Mouse (Mus musculus) forebrain, embryonic 13.5 days (tissue): Measurements from ENCODE around the gene Sec22a. TPM values are rescaled to one million over a fixed set of nuclear protein-coding genes. Genes with fewer than 3 reads are reported as not detected.
A peak's percentile ranks its signal among the peaks of the same experiment; 100 is the strongest.

Experiments
- ATAC-seq: fragments of 200-750 bp; cut with Nextera tagmentation; 2 replicates; pipeline ENCODE4 v1.8.0; 2017
- H3K27ac ChIP-seq: fragments of 300-500 bp; sonication (generic); 2 replicates; pipeline ENCODE4 v1.5.1; 2015; ENCODE audit warnings: inconsistent platforms, mild to moderate bottlenecking, moderate library complexity
- H3K27me3 ChIP-seq: fragments of 300-500 bp; sonication (generic); 2 replicates; pipeline ENCODE4 v1.6.1; 2015; ENCODE audit warnings: mild to moderate bottlenecking, inconsistent platforms
- H3K36me3 ChIP-seq: fragments of 300-500 bp; sonication (generic); 2 replicates; pipeline ENCODE4 v1.6.1; 2015; ENCODE audit warnings: mild to moderate bottlenecking, inconsistent platforms; ENCODE audit not compliant: poor library complexity, severe bottlenecking
- H3K4me1 ChIP-seq: fragments of 300-500 bp; sonication (generic); 2 replicates; pipeline ENCODE4 v1.6.1; 2015; ENCODE audit warnings: inconsistent platforms
- H3K4me2 ChIP-seq: fragments of 300-500 bp; sonication (generic); 2 replicates; pipeline ENCODE4 v1.6.1; 2015; ENCODE audit warnings: inconsistent platforms, mild to moderate bottlenecking, moderate library complexity
- H3K4me3 ChIP-seq: fragments of 300-500 bp; sonication (generic); 2 replicates; pipeline ENCODE4 v1.5.1; 2015; ENCODE audit warnings: mild to moderate bottlenecking, inconsistent platforms
- H3K9ac ChIP-seq: fragments of 300-500 bp; sonication (generic); 2 replicates; pipeline ENCODE4 v1.6.1; 2015; ENCODE audit warnings: mild to moderate bottlenecking, inconsistent platforms
- H3K9me3 ChIP-seq: fragments of 300-500 bp; sonication (generic); replicated peaks from 2 replicates; pipeline ENCODE4 v1.6.1; 2016; ENCODE audit warnings: inconsistent platforms
- WGBS: fragments of 180-500 bp; shearing (Covaris S2); methylation state at CpG from one replicate; pipeline ENCODE4 v1.1.7; 2015; 5-methylcytosine and 5-hydroxymethylcytosine counted together
- polyA plus RNA-seq: library from polyadenylated mRNA; unstranded; fragments of >200 nt; fragmentation: Nextera tagmentation; extraction: Ambion mirVana; gene quantifications from 2 replicates; pipeline ENCODE4 v1.2.1, GENCODE M21; 2015

Gene Sec22a
- 48.0 and 50.3 TPM in 2 replicates for polyA plus RNA-seq

DNA sequence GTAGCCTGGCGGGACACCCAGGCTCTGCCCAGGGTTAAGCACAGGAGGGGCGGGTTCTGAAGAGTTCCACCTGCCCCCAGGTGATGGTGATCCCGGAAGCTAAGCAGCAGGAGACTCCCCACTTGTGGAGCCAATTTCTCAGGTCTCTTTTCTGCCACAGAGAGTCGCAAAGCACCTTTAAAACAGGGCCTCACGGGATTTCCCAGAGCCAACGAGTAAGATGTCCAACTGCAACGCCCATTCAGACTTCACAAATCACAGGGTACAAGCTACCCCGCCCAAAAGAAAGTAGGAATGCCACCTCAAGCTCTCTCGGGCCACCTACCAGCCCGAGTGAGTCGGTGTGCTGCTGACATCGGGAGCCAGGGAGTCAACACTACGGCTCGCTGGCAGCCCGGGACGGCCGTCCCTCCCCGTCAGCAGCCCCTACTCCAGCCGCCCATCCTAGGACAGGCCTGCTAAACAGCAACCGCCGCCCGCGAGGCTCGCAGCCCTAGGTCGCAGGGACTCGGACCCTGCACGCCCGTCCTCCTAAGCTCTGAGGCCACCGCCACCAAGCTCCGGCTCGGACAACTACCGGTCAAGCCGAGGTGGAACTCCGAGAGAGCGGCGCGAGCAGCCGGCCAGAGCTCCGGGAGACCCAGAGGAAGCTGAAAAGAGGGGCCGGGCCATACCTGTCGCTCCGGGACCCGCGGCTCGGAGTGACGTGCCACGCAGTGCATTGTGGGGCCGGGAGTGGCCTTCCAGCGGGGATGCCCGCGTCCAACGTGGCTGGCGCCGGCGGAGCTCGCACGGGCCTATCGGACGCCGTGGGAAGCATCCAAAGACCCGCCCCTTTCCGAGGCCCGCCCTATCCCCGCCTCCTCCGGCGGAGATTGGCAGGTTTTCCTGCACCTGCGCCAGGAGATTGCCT, at the start of gene Sec22a:
Gene Sec22a, minus strand, starts transcription at position 769 of the 913 bp plus-strand sequence.
- WGBS: under 1% methylated on average over 66 of the region's 67 CpGs
- H3K4me2 ChIP-seq: peak within 1 kb of the TSS; percentile 77
- peaks cover 4% of the 10 kb centered on the region for H3K36me3 ChIP-seq
- H3K4me1 ChIP-seq: peaks cover 12% of the 10 kb centered on the region
- no peaks in the 10 kb centered on the region for H3K9me3 ChIP-seq
- peak within 1 kb of the TSS; percentile 80 for H3K4me3 ChIP-seq
- peak within 1 kb of the TSS; percentile 67 for H3K27ac ChIP-seq
- ATAC-seq: peak; percentile 100
- H3K9ac ChIP-seq: peak within 1 kb of the TSS; percentile 86
- H3K27me3 ChIP-seq: no peaks in the 10 kb centered on the region; the same call in 1 of the 2 replicates

DNA sequence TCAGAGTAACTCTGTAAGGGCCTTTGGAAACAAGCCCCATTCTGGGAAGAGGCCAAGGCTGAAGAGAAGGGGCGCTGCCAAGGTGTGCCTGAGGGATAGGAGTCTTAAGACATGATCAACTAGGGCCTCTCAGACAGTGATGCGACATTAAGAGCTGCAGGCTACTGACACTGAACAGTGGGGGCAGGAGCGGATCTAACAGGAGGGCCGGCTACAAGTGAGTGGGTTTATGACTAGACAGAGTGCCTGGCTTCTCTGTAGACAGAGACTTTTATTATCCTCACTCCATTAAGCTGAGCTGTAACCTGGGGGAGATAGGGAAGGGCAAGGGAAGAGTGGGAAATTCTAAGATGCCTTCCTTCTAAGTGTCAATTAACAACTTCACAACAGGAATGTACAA, 43.0 kb upstream of the Sec22a start:
- Histone ChIP-seq H3K9me3 (no peaks in the 10 kb centered on the region), H3K4me3 (no peak overlapping the region), H3K9ac (no peak overlapping the region), H3K4me1 (no peaks in the 10 kb centered on the region), H3K4me2 (no peak overlapping the region), H3K36me3 (no peaks in the 10 kb centered on the region), H3K27me3 (no peaks in the 10 kb centered on the region), H3K27ac (no peak overlapping the region)
- 77% methylated on average over 4 of the region's 4 CpGs for WGBS
- ATAC-seq: no peak

DNA sequence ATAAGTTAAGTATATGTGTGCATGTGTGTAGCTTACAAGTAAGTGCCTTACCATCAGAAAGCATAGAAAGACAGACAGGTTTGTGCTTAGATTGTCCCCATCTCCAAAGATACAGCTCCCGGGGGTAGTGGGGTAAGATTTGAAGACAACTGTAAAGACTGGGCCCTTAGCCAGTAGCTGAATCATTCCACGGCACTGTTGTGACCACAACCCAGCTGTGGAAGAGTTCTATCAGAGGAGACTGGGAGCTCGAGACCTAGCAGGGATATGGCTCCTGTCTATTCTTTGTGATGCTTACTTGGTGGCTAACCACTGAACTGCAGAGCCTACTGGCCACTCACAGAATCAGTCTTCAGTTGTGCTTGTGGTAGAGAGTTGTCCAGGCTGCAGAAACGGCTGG, 42.4 kb upstream of the Sec22a start:
- ATAC-seq: no peak
- Histone ChIP-seq H3K4me1 (no peaks in the 10 kb centered on the region), H3K9me3 (no peaks in the 10 kb centered on the region), H3K27ac (no peak overlapping the region), H3K36me3 (no peaks in the 10 kb centered on the region), H3K27me3 (no peaks in the 10 kb centered on the region), H3K9ac (no peak overlapping the region), H3K4me3 (no peak overlapping the region), H3K4me2 (no peak overlapping the region)
- 87% methylated on average over 4 of the region's 4 CpGs for WGBS

DNA sequence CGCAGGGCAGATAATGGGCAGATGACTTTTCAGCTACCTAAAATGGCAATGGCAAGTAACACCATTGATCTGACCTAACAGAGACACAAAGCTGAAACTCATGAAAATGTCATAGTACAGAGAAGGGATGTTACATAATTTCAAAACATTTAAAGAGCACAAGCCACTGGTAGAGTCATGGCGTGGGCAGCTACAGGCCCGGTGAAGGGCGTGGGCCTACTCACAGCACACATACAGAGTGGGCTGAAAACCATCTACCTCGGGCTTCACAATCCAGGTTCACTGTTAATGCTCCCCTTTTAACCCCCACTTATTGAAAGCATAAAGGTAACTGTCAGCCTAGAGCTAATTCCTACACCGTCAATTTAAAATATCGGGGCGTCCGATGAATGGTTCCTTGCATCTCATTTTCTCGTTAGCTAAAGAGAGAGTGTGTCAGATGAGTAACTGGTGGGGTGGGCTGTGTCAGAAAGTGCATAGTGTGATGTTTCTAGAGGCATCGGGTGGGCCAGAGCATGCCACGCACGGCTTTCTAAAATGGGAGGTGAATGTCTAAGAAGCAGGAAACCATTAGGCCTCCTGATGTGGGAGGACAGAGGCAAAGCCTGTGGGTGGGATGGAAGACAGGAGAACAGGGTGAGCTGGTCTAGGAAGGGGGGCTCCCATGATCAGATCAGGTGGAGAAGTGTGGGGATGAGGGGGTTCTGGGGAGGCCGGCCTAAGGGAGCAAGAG, 41.8 kb upstream of the Sec22a start:
- no peak overlapping the region for H3K4me3 ChIP-seq
- H3K27ac ChIP-seq: no peak overlapping the region
- H3K4me1 ChIP-seq: no peaks in the 10 kb centered on the region
- WGBS: 88% methylated on average over 14 of the region's 14 CpGs
- H3K27me3 ChIP-seq: no peaks in the 10 kb centered on the region
- no peak for ATAC-seq
- no peak overlapping the region for H3K4me2 ChIP-seq
- H3K9me3 ChIP-seq: no peaks in the 10 kb centered on the region
- no peaks in the 10 kb centered on the region for H3K36me3 ChIP-seq
- no peak overlapping the region for H3K9ac ChIP-seq

DNA sequence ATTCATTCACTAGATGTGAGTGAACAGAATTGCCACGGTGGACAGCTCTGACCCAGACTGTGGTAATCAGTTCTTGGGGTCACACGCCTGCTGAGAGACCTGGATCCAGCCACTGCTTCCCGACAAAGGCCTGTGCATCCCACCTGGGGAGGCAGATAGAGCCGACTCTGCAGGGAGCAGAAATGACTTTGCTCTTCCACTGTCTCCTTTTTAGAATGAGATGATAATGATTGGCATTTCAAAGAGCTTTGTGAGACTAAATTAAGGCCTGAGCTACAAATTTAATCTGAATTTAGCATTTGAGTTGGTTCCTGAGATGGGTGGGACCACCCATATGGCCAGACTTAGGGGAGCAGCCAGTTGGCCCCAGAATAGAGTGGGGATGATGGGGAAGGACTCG, 41.1 kb upstream of the Sec22a start:
- H3K4me1 ChIP-seq: no peaks in the 10 kb centered on the region
- no peak overlapping the region for H3K4me3 ChIP-seq
- no peaks in the 10 kb centered on the region for H3K27me3 ChIP-seq
- no peak overlapping the region for H3K9ac ChIP-seq
- no peaks in the 10 kb centered on the region for H3K36me3 ChIP-seq
- H3K9me3 ChIP-seq: no peaks in the 10 kb centered on the region
- no peak overlapping the region for H3K27ac ChIP-seq
- WGBS: 49% methylated on average over 5 of the region's 5 CpGs
- ATAC-seq: no peak
- no peak overlapping the region for H3K4me2 ChIP-seq

DNA sequence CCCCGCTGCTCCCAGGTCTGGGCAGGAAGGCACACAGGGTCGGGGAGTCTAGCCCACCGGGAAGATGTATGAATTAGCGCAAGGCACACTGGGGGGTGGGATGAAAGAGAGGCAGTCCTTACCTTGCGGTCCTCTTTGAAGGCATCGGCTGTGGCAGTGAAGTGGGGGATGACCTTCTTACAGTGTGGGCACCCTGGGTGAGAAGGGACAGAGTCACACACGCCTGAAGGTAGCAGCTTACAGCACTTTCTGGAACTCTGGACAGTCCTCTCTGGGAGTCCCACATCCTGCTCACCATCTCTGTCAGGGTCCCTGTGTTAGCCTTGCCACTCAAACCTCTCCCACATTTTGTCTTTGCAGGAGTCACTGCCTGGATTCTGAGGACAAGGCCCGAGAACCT, 40.2 kb upstream of the Sec22a start:
- H3K9me3 ChIP-seq: no peaks in the 10 kb centered on the region
- WGBS: 89% methylated on average over 8 of the region's 8 CpGs
- no peaks in the 10 kb centered on the region for H3K4me1 ChIP-seq
- no peak overlapping the region for H3K9ac ChIP-seq
- H3K4me3 ChIP-seq: no peak overlapping the region
- no peaks in the 10 kb centered on the region for H3K36me3 ChIP-seq
- H3K4me2 ChIP-seq: no peak overlapping the region
- ATAC-seq: no peak
- no peaks in the 10 kb centered on the region for H3K27me3 ChIP-seq
- no peak overlapping the region for H3K27ac ChIP-seq

DNA sequence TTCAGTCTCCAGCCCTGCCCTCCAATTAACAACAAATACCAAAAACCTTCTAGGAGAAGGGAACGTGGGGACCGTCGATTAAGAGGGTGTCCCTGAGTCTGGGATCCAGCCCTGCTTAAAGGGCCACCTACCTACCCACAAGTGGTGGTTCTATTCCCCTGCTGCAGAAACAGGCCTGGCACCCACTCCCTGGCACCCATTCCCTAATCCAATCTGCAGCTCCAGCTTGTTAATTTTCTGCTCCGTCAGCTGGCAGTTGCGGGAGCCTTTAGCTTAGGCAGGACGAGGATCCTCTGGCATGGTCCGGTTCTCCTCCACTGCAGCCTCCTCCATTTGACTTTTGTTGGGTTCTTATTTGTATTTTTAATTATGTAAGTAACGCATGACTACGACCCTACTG, 39.6 kb upstream of the Sec22a start:
- Histone ChIP-seq H3K4me1 (no peaks in the 10 kb centered on the region), H3K27ac (no peak overlapping the region), H3K27me3 (no peaks in the 10 kb centered on the region), H3K9ac (no peak overlapping the region), H3K4me3 (no peak overlapping the region), H3K9me3 (no peaks in the 10 kb centered on the region), H3K4me2 (no peak overlapping the region), H3K36me3 (no peaks in the 10 kb centered on the region)
- WGBS: 95% methylated on average over 9 of the region's 9 CpGs
- no peak for ATAC-seq

DNA sequence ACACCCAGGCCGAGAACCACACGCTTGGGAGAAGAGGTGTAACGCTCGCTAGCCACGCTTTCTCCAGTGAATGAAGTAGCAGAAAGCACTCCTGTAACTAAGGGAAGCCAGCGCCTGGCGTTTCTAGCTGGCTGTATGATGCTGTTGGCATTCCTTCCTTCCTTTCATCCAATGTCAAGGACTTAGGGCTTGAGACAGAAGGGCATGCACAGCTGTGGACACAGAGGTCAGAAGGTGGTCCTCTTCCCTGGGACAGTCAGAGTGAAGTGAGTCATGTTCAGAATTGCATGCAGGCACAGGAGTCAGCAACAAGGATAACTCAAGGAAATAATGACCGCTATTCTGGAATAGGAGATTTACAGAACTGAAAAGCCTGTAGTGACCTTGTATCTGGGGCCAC, 29.1 kb upstream of the Sec22a start:
- ATAC-seq: no peak
- peaks cover 4% of the 10 kb centered on the region; the same call in 1 of the 2 replicates for H3K36me3 ChIP-seq
- H3K4me1 ChIP-seq: no peaks in the 10 kb centered on the region
- no peaks in the 10 kb centered on the region for H3K27me3 ChIP-seq
- H3K9me3 ChIP-seq: no peaks in the 10 kb centered on the region
- H3K4me3 ChIP-seq: no peak overlapping the region
- H3K4me2 ChIP-seq: no peak overlapping the region
- H3K9ac ChIP-seq: no peak overlapping the region
- 82% methylated on average over 8 of the region's 8 CpGs for WGBS
- H3K27ac ChIP-seq: no peak overlapping the region

DNA sequence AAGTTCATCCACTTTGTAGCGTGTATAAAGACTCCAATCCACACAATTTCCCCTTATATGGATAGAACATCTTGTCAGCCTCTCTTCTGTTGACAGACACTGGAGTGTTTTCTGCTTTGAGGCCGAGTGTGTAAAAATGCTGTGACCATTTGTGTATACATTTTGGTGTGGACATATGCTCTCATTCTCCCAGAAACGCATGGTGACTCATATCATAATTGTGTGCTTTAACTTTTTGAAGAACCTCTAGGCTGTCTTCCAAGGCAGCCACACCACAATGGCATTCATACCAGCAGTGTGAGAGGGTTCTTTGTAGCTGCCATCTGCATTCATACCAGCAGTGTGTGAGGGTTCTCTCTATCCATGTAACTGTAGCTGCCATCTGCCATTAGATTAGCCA, 21.9 kb upstream of the Sec22a start:
- H3K36me3 ChIP-seq: no peaks in the 10 kb centered on the region
- no peaks in the 10 kb centered on the region for H3K4me1 ChIP-seq
- no peak overlapping the region for H3K4me3 ChIP-seq
- H3K27ac ChIP-seq: no peak overlapping the region
- no peak overlapping the region for H3K9ac ChIP-seq
- H3K4me2 ChIP-seq: no peak overlapping the region
- 91% methylated on average over 3 of the region's 3 CpGs for WGBS
- no peaks in the 10 kb centered on the region for H3K27me3 ChIP-seq
- no peak for ATAC-seq
- H3K9me3 ChIP-seq: no peaks in the 10 kb centered on the region

DNA sequence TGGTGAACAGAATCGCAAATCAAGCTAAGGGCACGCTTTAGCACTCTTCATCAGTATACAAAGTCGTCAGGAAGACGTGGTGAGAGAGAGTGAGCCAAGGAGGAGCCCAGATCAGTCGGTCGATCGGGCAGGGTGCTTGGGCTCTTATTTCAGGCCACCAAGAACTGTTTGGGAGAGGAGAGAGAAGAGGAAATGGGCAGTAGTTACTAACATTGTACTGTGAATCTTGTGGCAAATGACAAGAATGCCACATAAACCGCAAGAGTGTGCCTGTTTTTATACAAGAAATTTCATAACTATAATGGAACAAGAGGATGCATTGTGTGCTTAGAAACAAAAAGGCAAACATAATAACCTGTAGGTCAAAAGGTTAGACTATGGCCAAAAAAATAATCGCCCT, 16.3 kb upstream of the Sec22a start:
- no peak overlapping the region for H3K4me2 ChIP-seq
- H3K36me3 ChIP-seq: no peaks in the 10 kb centered on the region
- H3K9me3 ChIP-seq: no peaks in the 10 kb centered on the region
- WGBS: 90% methylated on average over 9 of the region's 9 CpGs
- no peak overlapping the region for H3K9ac ChIP-seq
- no peak for ATAC-seq
- H3K27me3 ChIP-seq: no peaks in the 10 kb centered on the region
- H3K4me1 ChIP-seq: no peaks in the 10 kb centered on the region
- H3K27ac ChIP-seq: no peak overlapping the region
- H3K4me3 ChIP-seq: no peak overlapping the region

DNA sequence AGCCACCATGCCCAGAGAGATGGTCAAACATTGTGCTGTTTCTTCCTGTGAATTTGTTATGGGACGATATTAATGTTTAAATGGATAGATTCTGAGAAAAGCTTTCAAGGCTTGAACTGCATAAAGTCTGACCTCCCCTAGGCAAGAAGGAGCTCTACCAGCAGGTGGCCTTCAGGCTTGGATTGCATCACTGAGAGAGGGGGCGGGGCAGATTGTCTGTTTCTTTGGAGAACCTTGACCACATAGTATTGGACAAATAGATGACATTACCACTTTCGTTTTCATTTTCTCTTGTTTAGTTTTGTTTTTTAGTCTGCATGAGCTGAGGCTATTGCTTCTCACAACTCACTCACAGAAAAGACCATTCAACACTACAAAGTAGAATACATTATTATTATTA, 15.6 kb upstream of the Sec22a start:
- Histone ChIP-seq H3K9me3 (no peaks in the 10 kb centered on the region), H3K27me3 (no peaks in the 10 kb centered on the region), H3K9ac (no peak overlapping the region), H3K36me3 (no peaks in the 10 kb centered on the region), H3K4me1 (no peaks in the 10 kb centered on the region), H3K4me2 (no peak overlapping the region), H3K27ac (no peak overlapping the region), H3K4me3 (no peak overlapping the region)
- no peak for ATAC-seq
- WGBS: 89% methylated on average over 3 of the region's 3 CpGs

DNA sequence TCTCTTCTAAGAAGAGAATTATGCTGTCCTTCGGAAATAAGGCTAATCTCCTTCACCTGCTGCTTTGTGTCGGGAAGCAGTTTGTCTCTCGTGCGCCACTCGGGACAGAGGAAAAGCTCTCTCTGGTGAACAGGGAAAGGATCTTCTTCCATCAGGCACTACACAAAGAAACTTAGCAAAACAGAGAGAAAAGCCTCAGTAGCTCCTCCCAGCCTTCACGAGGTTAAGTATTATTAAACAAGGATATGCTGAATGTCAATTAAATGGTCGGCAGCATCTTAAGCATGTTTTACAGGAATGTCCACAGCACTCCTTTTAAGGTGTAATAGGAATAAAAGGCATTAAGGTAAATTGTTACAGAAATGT, 328 bp upstream of the Sec22a start:
- Histone ChIP-seq H3K4me1 (peaks cover 12% of the 10 kb centered on the region), H3K4me3 (peak overlapping the region; percentile 80), H3K9me3 (no peaks in the 10 kb centered on the region), H3K4me2 (peak overlapping the region; percentile 77), H3K36me3 (peaks cover 4% of the 10 kb centered on the region), H3K27me3 (no peaks in the 10 kb centered on the region; the same call in 1 of the 2 replicates), H3K27ac (peak overlapping the region; percentile 67), H3K9ac (peak overlapping the region; percentile 86)
- under 1% methylated on average over 7 of the region's 7 CpGs for WGBS
- no peak for ATAC-seq
